Mouse (Mus musculus): ENCODE results near the gene Tsks.
A peak's percentile ranks its signal among the peaks of the same experiment; 100 is the strongest.

Tsks gene

DNA sequence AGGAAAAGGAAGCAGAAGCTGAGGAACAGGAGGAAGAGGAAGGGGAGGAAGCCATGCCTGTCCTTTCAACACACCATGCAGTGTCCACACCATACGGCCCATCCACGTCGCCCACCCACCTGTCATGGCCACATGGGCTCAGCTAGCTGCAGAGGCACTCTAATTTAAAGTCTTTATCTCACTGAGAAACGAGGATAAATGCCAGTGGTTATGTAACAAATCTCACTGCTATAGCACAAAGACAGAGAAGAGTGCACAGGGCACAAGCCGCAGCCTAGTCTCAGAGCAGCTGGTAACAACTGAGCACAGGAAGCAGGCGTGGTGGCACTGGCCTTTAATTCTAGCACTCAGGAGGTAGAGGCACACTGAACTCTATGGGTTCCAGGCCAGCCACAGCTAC is 6.9 kb downstream of the Tsks start:
- DNase-seq (ENCODE audit: low spot score in 2 of 2), result peak; percentile 22 to 27

DNA sequence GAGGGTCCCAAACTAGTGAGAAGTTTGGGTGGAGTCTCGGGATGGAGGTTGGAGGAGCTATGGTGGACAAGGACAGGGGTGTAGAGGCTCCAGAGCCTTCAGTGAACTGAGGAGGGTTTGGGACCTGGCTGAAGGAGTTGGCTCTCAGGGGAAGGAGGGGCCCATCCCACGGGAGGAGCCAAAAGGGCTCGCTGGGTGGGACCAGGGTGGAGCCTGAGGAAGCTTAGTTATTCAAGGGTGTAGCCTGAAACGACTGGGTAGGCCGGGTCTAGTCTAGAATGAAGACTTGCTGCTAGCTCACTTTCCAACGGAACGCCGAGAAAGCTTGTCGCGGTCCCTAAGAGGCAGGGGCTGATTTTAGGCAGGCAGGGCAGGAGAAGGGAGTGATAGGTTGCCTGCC is 9.0 kb downstream of the Tsks start:
- DNase-seq (ENCODE audit: low spot score in 2 of 2), result peak; percentile 28 to 32

DNA sequence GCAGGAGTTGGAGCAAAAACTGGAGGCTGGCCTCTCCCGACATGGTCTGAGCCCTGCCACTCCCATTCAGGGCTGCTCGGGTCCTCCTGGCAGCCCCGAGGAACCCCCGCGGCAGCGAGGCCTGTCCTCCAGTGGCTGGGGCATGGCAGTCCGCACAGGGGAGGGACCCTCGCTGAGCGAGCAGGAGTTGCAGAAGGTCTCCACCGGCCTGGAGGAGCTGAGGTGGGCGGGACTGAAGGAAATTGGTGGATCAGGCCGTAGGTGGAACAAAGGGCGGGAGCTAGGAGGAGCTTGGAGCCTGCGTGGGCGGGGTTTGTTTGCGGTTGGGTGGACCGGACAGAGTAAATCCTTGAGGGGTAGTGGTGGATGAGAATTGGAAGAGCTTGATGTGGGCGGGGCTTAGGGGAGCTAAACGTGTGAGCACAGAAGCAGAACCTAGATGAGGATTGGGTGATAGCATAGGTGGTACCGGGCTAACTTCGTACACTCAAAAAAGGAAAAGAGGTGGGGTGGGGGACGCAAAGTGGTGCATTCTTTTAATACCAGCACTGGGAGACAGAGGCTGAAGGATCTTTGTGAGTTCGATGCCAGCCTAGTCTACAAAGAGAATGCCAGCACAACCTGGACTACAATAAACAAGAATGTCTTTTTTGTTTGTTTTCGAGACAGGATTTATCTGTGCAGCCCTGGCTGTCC is 9.8 kb downstream of the Tsks start:
- peak; percentile 92 for DNase-seq (ENCODE audit: low spot score in 2 of 2)

DNA sequence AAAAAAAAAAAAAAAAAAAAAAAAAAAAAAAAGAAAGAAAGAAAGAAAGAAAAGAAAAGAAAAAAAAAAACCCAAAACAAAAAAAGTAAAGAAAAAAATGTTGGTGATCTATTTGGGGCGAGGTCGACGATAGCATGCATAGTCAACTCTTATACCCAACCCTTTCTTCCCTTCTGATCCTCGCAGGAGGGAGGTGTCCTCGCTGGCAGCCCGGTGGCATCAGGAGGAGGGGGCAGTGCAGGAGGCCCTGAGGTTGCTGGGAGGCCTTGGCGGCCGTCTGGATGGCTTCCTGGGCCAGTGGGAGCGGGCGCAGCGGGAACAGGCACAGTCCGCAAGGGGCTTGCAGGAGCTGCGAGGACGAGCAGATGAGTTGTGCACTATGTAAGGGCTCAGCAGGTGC is 10.6 kb downstream of the Tsks start:
- peak in 1 of 2 experiments; percentile 23 for DNase-seq (ENCODE audit: low spot score in 2 of 2)

DNA sequence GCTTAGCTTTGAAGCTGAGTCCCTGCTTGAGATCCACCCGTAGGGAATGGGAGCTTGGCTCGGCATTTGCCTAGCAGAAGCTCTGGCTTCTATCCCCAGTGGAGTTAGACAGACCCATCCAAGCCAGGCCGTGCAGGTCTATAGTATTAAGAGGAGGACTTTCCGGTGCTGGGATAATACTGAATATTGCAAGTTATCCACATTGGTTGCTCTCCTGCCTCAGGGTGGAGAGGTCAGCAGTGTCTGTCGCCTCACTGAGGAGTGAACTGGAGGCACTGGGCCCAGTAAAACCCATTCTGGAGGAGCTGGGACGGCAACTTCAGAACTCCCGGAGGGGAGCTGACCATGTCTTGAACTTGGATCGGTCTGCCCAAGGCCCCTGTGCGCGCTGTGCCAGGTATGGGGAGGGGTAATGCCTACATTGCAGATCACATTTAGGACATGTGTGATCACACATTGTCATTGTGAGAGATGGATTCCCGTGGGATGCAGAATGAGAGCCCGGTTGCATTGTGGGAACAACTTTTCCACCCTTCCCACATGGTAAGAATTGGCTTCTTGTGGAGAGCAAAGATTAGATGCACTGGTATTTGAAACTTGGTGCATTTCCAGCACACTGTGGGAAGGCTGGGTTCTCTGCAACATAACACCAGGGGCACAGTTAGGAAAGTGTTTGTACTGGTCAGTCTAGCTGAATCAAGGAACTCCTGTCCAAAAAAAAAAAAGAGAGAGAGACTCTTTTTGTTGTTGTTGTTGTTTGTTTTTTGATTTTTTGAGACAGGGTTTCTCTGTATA is 11.3 kb downstream of the Tsks start:
- no peak for DNase-seq (ENCODE audit: low spot score in 2 of 2)

DNA sequence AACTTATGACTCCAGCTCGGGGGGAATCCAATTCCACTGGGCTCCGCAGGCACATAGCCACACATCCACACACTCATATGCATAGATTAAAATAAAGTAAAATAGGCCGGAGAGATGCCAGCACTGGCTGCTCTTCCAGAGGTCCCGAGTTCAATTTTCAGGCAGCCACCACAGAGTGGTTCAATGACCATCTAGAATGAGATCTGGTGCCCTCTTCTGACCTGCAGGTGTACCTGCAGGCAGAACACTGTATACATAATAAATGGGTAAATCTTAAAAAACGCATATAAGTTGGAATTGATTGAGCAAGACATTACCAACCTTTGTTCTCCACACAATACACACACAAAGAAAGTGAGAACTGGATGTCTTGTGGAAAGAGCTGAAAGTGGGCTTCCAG is 12.6 kb downstream of the Tsks start:
- peak in 1 of 2 experiments; percentile 33 for DNase-seq (ENCODE audit: low spot score in 2 of 2)

DNA sequence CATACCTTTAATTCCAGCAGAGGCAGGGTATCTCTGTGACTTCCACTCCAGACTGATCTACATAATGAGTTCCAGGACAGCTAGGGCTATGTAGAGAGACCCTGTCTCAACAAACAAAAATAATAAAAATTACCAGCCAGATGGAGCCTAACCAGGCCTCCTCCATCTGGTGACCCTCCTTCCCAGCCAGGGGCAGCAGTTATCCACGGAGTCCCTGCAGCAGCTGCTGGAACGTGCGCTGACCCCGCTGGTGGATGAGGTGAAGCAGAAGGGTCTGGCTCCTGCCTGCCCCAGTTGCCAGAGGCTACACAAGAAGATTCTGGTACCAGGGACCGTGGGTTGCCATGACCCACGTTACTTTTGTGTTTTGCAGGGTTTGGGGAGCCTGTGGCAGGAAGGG is 13.3 kb downstream of the Tsks start:
- DNase-seq (ENCODE audit: low spot score in 2 of 2), result peak in 1 of 2 experiments; percentile 23

DNA sequence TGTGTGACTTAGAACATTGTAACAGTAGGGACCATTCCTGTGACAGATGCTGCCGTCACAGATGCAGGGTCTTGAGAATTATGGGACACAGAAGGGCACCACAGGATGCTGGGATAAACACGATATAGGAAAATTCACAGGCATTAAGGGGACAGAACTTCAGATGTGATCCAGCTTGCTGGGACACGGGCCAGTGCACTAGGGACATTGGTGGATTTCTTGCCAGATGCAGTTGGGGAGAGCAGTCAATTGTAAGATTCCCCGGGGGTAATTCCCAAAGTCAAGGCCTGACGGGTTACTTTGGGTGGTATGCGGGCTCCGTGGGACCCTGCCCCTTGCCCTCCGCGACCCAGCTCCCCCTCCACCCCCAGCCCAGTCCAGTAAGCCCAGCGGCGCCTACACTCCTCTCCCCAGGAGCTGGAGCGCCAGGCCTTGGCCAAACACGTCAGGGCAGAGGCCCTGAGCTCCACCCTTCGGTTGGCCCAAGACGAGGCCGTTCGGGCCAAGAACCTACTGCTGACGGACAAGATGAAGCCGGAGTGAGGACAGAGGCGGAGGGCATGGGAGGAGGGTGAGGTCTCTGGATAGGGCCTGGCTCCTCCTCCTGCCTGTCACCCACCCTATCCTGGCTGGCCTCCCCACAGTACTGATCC is 14.3 kb downstream of the Tsks start:
- peak; percentile 28 to 29 for DNase-seq (ENCODE audit: low spot score in 2 of 2)

DNA sequence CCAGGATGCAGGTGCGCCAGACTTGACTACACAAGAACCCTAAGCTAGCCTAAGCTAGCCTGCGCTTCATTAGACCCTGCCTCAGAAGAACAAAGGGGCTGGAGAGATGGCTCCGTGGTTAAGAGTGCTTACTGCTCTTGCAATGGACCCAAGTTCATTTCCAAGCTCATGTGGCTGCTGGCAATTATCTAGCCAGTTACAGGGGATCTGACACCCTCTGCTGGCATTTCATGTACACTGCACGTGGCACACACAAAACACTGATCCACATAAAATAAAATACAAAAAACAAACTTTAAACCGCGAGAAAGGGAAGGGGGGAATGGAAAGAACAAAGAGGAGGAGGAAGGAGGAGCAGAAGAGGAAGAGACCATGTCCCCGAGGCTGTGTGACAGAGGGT is 15.2 kb downstream of the Tsks start:
- peak; percentile 55 to 65 for DNase-seq (ENCODE audit: low spot score in 2 of 2)

DNA sequence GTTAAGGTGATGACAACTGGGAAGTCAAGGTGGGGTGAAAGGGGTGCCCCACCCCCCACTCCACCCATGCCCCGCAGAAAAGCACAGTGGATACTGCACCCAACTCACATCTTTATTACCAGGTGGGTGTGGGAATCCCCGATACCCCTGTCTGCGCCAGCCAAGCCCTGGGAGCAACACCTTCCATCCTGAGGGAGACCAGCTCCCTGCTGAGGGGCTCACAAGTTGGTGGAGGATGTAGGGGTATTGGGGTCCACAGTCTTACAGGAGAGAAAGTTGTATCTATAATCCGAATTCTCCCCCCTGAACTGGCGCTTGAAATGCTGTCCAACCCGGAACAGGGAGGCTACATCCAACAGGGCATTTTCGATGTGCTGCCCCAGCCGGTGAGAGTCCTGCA is 16.3 kb downstream of the Tsks start:
- peak; percentile 24 to 26 for DNase-seq (ENCODE audit: low spot score in 2 of 2)

DNA sequence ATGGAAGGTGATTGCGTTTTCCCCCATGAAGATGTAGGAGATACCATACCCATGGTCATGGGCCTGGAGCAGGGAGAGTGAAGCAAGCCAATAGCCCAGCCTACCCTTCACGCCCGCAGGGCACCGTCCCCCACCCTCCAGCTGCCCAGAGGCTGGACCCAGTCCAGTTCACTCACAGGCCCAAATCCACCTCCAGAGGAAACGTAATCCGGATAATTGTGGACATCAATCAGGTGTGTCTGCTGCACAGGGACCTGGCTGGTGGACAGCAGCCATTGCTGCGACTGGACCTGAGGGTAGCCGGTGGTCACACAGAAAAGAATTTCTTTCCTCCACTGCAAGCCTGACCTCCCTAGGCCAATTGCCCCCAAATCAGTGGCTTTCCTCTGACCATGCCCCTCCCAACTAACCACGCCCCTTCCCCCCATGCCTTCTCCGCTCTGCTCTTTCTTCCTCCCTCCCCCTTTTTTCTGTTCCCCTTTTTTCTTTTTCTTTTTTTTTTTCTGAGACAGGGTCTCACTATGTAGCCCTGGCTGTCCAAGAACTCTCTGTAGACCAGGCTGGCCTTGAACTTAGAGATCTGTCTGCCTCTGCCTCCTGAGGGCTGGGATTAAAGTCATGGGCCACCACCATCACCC is 17.0 kb downstream of the Tsks start:
- DNase-seq (ENCODE audit: low spot score in 2 of 2), result peak; percentile 25

DNA sequence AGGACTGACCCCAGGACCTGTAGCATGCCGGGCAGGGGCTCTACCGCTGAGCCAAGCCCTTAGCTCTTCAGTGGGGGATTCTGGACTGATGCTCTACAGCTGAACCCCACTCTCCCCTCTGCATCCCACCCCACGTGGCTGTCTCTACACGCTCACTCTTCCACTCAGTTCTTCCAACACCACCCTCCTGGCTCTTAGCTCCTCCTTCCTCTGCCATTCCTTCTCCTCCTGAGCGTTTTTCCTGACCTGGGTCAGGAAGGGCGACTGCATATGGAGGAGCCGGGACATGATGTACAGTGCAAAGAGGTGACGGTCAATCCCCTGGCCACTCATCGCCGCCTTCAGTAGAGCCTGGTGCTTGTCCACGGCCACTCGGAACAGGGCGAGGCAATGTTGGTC is 17.5 kb downstream of the Tsks start:
- DNase-seq (ENCODE audit: low spot score in 2 of 2), result peak; percentile 24 to 32

DNA sequence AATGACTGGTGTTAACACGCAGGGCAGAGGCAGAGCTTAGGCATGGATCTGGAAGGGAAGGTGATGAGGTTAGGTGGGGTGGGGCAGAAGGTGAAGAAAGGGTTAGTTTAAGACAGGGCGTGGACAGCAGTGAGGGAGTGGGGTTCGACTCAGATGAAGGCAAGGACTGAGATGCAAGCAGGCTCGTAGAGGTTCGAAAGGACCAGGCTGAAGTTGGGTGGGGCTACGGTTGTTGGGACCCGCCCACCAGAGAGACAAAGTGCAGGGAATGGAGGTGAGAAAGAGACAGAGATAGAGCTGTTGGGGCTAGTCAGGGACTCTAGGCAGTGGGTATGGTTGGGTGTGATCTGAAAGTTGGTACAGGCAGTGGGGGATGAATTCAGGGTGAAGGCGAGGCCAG is 19.3 kb downstream of the Tsks start:
- no peak for DNase-seq (ENCODE audit: low spot score in 2 of 2)

DNA sequence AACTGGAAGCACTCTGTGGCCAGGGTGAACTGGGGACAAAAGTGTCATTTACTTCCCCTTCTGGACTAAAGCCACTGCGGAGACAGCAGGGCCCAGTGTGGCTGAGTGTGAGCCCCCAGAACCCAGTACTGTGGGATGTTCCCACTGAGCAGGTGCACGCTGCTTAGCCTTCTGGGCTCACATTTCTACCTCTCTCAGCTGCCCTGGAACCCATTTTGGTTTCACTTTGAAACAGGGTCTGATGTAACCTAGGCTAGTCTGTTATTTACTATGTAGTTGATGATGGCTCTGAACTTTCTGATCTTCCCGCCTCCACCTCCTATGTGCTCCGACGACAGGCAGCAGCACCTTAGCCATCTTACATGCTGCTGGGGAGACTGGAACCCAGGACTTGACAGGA is 19.8 kb downstream of the Tsks start:
- no peak for DNase-seq (ENCODE audit: low spot score in 2 of 2)

DNA sequence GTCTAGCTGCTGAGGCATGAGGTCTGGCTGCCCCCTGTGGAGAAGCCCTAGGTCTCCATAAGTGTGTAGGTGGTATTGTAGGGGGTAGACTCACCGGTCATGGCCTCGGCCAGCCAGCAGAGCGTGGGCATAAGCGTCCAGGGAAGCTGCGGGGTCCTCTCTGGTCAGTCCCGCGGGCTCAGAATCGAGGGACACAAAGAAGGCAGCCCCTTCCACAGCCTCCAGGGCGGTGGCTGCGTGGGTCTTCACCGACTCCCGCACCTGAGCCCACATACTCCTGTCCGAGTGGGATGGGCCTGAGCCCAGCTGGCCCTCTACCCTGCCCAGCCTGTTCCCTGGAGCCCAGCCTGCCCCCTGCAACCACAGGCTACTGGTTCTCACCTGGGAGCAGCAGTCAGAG is 22.0 kb downstream of the Tsks start:
- DNase-seq (ENCODE audit: low spot score in 2 of 2), result peak in 1 of 2 experiments; percentile 19

DNA sequence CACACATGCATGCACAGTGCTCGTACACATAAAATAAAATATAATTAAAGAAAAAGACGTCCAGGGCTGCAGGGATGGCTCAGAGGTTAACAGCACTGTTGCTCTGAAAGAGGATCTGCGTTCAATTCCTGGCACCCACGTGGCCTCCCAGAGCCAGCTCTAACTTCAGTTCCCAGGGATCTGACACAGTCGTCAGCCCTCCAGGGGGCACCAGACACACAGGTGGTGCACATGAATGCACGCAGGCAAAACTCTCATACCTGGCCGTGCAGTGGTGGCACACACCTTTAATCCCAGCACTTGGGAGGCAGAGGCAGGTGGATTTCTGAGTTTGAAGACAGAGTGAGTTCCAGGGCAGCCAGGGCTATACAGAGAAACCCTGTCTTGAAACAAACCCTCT is 23.0 kb downstream of the Tsks start:
- DNase-seq (ENCODE audit: low spot score in 2 of 2), result no peak

DNA sequence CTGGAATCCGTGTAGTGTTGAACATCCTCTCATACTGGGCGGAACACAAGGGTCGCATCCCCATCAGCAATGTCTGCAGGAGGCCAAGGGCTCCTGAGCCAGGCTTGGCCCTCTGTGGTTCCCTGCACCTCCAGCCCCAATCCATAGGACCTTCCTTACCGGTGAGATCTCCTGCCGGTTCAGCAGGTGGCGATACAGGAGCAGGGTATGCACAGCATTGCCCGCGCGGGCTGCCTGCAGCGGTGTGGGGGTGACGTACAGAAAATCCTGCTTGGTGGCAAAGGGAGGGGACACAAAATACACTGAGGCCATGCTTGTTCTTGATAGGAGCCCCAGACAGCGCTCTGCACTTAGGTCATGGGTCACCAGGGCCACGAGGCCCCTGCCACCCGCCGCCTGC is 23.6 kb downstream of the Tsks start:
- no peak for DNase-seq (ENCODE audit: low spot score in 2 of 2)

DNA sequence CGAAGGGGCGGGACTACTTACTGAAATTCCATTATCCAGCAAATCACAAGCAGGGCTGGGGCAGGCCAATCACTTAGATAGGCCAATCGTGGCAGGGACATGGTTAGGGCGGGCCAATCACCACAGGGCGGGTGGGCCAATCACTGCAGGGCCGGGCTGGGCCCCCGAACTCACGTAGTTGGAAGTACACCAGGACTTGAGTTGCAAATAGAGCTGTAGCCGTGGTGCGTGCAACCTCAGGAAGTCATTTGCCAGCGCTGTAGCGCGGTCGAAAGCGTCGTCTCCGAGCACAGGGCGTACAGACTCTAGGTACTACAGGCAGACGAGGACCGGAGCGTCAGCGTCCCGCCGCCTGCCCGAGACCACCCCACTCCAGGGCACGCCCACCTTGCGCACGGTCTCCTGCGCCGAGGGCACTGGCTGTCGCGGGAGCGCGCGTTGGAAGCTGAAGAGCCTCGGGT is 27.3 kb downstream of the Tsks start:
- peak; percentile 92 to 95 for DNase-seq (ENCODE audit: low spot score in 2 of 2)

DNA sequence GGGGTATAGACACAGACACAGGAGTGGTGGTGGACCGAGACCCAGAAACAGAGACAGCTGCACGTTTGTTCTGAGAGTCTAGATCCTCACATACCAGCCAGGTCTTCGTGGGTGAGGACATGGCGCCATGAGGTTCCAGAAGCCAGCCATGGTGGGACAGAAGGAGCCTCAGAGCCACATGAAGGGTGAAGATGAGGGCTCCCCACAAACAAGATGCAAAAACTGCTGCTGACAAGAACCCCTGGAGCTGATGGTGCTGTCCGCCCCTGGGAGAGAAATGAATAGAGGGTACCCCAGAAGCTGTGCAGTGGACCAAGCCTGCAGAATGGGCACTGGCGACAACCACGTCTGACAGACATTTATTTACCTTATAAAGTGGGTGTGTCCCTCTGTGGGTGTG is 28.1 kb downstream of the Tsks start:
- DNase-seq (ENCODE audit: low spot score in 2 of 2), result no peak

DNA sequence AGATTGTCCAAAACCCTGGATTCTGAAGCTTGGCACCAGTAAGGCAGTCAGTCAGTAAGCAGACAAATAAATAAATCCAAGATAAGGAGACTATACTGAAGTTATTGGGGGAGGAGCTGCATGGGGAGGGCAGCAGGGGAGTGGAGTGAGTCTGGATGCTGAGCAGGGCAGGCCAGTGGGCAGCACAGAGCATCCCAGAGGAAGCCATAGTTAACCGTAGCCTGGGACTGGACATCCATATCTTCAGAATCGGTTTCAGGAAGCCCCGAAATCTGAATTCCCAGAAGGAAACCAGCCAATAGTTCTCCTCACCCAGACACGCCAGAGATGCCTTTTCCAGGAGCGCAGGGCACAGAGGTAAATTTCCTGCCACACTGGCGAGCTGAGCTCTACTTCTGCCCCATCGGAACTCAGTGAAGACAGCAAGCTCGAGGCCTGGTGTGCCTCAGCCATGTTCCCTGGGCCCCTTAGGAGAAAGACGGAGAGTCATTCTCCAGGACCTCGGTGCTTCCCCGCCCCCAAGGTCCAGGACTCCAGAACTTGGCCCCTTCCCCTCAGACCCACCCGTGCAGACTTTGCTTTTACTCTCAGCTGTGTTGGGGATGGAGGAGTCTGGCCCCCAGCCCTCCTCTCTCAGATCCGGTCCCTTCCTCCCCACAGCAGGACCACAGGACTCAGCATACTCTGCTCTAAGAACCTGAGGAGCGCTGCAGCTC is 30.6 kb downstream of the Tsks start:
- DNase-seq (ENCODE audit: low spot score in 2 of 2), result no peak

DNA sequence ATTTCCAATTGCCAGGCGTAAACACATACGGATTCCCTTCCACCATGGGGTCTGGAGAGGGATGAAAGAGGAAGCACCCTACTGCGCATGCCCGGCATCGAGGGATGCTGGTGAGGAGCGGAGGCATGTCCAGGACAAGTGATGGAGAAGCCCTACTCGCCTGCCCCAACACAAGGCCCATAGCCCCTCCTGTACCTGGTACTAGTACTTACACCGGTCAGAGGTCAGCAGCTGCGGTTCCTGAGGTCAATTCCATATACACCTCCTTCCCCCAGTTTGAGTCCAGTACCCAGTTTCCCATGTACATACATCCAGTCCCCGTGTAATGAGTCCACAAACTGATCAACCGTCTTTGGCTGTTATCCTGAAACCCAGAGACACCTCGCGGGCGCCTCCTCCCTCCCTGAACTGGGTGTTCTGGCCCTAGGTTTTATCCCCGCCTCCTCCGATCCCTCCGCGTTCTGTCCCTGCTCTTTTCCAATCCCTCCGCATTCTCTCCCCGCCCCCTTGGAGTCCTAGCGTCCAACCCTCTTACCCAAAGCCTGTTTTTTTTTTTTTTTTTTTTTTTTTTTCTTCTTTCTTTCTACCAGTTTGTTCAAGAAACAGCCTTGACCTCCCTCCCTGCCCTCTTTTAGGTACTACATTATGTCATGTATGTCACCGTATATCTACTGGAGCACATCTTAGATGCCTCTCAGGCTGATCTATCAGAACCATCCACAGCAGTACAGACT is 31.5 kb downstream of the Tsks start, which contains the start of gene Cpt1c:
Gene Cpt1c (minus strand): TSS at position 469 of the 734 bp plus-strand sequence.
- DNase-seq (ENCODE audit: low spot score in 2 of 2), result peak; percentile 94 to 96

Measured in right cerebral cortex, postnatal 10 days (tissue).